Mouse (Mus musculus) gastrocnemius, adult 18-20 months (tissue): ENCODE results near the gene Anp32e. TPM values are rescaled to one million over a fixed set of nuclear protein-coding genes. Genes with fewer than 3 reads are reported as not detected.
"Not testable (repeated sequence)": the region's sequence is repeated elsewhere in the genome, so short reads cannot be mapped to it uniquely, and the experiment has no call there.

ENCODE experiments used
- DNase-seq: peaks from one replicate; pipeline ENCODE4 v3.0.0; 2021; ENCODE audit warnings: low spot score
- total RNA-seq, 2 experiments: library from RNA; stranded (reverse); gene quantifications; 2 replicates each; pipeline ENCODE4 v1.2.3; 2021

Gene Anp32e
- total RNA-seq, 2 experiments from 2014 or later, result 75.9 to 97.2 TPM

DNA sequence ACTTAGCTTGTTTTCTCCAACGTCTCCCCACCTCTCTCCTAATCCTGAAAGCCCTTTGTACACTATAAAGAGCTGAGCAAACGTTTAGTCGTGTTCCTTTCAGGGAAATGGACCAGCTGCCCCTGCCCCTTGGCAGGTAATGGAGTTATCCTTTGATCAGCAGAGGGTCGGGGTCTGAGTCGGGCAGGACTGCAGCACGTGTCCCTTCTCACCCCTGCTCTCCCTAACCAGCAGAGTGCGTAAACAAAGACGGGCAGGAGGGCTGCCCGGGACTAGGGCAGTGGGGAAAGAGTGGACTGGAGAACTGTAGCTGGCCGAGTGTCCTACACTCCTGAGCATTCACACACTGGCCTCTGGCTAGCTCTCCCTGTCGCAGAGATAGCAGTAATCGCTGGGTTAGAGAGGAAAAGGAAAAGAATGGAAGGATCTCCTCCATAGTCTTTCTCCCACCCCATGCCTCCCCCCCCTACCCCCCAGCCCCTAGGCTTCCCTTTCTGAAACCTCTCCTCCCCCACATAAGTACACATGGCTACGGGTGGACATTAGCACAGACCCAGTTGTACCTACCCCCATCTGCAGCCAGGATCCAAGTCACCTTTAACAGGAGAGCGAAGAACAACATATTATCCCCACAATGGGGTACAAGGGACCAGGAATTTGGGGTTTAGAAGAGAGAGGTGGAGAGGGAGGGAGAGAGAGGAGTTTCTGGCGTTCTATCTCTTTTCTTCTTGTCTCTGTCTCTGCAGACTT is 25.1 kb upstream of the Anp32e start:
- DNase-seq, result no peak

DNA sequence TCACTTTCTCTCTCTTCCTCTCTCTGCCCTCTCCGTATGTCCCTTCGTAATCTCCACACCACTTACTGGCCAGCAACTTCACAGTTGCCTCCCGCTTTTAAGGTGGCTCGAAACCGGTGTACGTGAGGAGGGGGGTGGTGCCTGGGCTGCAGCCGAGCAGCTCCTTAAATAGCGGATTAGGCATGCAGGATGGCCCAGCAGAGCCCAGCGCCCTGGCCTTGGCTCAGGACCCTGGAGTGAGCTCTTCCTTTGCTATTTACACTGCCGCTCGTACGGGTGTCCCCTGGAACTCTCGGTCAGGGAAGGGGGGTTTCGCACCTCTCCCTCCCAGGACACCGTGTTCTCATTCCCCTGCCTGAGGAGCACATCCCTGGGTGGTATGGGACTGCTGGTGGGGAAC is 24.5 kb upstream of the Anp32e start, which contains the start of gene Car14:
Car14 (minus strand) TSS at position 124 of the 400 bp plus-strand sequence.
- DNase-seq, result peak; percentile 67

DNA sequence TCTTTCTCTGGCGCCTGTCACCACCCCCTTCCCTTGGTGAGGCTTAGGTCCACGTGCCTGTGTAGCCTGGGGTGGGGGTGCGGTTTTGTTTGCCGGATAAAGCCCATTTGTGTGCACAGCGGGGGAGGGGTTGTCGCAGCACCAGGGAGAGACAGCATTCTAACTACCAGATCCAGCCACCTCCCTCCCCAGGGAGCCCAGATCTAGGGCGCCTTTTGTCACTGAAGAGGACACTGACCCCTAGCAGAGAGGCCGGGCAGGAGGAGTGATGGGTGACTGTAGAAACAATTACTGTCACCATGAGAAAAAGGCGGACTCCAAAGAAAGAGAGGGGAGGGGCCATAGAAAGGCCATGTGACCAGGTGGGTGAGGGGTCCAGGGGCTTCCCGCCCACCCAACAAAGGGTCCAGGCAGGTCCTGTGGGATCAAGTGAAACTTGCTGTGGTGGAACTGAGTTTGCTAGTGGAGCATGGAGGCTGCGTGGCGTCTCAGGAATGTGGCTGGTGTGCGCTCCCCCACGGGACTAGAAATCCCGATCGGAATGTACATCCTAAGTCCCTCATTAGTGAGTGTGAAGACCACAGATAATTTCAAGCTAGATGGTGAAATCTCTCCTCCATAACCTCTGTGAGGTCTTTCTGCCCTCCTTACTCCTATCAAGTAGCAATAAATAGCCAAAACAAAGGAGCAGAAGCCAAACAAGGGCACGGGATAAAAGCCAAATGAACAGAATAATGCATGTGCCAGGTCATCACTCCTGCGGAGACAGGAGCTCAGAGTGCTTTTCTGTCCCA is 23.7 kb upstream of the Anp32e start:
- no peak for DNase-seq

DNA sequence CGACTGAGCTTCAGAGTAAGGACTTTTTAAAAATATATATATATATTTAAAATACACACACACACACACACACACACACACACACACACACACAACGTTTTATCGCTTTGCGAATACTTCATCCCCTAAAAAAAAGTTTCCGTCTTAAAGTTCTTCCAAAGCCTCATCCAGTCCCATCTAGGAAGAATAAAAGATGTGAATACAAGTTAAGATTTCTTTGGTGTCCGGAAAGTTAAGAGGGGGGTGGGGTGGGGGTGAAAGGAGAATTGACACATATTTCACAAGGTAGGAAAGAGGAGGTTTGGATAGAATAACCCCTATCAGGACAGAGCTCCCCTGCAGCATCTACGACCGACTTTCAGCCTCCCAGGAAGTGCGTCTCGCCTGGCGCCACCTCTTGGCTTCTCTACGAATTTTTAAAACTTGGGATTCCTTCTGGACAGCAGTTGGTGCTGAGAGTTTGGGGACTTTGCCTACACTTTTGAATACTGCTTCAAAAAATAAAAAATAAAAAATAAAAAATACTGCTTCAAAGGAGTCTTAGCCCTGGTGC is 23.0 kb upstream of the Anp32e start:
- DNase-seq, result peak; percentile 61

DNA sequence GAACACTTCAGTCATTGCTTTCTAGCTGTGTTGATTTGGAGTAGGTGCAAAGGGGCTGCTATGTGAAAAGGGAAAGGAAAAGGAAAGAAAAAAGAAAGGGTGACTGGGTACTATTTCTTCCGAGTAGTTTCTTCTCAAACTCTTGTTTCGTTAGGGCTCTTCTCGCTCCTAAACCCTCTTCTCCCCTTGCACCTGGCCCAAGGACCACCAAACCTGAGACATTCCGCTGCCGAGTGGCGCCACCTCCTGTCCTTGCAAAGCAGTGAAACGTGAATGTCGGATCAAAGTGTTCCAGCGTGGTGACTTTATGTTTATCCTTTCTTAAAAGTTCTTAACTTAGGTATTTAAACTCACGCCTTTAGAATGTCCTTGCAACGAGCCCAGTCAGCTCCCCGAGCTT is 22.2 kb upstream of the Anp32e start:
- no peak for DNase-seq

DNA sequence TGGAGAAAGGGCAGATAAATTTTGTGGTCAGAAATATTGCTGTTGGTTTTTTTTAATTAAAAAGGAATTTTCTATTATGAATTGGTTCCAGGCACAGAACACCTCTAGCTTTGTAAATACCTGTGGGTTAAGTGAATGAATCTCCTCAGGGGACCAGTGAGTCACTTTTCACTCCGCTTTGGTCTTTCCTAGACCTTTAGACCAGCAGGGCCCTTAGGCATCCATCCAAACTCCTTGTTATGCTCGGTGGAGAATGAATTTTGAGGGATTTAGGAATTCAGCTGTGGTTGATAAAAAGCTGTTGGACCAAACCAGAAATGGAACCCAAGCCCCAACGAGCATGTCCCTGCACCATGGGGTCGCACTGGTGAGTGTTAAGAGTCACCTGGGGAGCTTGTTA is 21.4 kb upstream of the Anp32e start:
- DNase-seq, result no peak

DNA sequence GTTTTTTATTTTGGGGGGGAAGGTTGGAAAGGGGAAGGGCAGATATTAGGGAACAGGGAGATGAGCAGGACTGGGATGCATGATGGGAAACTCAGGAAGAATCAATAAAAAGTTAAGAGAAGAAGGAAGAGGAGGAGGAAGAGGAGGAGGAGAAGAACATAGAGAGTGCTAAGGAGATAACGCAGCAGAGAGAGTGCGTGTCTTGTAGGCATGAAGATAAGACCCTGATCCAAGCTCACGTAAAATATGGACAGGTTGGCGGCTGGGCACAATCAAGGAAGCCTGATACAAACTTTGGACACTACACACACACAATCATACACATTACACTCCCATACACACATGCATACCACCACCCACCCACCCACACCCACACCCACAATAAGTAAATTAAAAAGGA is 14.3 kb upstream of the Anp32e start:
- no peak for DNase-seq

DNA sequence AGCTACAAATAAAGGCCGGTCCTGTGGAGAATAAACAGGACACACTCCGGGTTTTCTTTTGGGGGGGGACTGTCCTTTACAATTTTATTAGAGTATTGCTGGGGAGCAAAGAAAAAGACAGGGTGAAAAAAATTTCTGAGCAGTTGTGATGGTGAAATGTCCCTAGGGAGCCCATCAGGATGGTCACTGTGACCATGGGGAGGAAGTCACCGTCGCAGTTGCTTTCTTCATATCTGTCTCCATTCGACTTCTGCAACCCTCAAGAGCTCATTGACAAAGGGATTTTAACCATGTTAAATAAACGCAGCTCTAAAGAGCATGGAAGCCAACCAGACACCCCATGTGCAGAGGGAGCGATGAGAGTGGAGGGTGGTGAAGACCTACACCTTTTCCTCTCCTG is 12.3 kb upstream of the Anp32e start:
- no peak for DNase-seq

DNA sequence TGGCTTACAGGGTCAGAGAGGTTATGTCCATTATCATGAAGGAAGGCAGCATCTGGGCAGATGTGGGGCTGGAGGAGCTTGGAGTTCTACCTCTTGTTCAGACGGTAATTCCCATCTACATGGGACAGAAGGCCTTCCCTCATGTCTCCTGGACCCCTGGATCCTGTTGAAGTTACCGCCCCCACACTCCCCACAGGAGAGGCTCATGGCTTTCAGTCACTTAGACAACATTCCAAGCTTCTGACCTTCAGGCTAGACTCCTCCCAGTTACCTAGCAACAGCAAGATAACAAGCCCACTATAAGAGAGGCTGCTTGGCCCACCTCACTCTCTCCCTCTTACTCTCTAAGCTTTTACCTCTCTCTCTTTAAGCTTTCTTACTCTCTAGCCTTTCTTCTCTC is 8.5 kb upstream of the Anp32e start:
- not testable (repeated sequence) for DNase-seq

DNA sequence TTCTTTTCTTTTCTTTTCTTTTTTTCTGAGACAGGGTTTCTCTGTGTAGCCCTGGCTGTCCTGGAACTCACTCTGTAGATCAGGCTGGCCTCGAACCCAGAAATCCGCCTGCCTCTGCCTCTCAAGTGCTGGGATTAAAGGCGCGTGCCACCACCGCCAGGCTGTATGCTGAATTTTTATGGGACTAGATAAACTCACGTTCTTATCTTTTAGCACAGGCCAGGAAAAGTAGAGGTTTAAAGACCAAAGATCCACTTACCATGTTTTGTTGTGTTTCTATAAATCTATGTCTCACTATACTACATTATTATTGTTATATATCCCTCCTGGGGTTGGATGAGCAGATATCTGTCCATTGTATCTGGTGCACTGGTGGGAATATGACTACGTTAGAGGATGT is 5.6 kb upstream of the Anp32e start:
- DNase-seq, result not testable (repeated sequence)

DNA sequence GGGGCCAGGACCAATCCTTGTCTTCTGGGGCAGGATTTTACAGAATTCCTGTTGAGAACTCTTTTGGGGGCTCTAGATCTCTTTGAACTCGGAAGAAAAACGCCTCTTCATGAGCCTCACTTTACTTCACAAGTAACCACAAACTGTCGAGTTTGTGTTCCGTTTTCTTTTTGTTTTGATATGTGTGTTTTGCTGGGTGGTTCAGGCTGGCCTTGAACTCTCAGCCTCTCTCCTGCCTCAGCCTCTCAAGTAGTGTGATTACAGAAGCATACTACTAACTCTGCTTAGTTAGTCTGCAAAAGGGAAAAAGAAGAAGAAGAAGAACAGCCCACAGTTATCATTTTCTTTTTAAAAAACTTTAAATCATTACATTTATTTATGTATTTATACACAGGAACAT is 4.9 kb upstream of the Anp32e start:
- DNase-seq, result no peak

DNA sequence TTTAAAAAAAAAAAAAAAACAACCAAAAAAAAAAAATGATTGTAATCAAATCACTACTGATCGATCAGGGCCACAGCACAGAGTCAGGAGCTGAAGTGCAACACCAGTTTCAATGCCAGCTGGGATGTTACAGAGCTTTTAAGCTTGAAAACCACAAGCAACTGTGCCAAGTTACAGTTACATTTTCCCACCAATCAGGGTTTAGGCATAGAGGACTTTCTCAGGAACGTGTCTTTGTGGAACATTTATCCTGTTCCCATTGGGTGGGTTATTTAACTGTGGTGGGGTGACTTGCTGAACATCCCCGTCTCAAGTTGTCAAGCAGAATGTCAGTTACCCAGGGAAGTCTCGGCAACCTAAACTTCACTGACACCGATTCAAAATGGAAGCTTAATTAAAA is 4.0 kb upstream of the Anp32e start:
- no peak for DNase-seq

DNA sequence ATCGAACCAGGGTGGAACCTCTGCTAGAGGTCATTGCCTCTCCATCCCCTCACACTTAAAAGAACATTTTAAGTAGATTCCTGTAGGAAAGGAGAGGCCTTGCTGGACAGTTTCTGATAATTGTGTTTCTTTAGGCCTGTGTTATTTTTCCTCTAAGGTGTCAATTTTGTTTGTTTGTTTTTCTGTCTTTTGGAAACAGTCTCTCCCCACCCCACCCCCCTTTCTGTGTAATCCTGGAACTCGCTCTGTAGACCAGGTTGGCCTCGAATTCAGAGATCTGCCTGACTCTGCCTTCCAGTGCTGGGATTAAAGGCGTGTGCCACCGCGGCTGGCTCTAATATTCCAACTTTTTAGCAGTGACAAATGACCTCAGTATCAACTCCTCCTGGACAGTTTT is 787 bp upstream of the Anp32e start:
- DNase-seq, result no peak

DNA sequence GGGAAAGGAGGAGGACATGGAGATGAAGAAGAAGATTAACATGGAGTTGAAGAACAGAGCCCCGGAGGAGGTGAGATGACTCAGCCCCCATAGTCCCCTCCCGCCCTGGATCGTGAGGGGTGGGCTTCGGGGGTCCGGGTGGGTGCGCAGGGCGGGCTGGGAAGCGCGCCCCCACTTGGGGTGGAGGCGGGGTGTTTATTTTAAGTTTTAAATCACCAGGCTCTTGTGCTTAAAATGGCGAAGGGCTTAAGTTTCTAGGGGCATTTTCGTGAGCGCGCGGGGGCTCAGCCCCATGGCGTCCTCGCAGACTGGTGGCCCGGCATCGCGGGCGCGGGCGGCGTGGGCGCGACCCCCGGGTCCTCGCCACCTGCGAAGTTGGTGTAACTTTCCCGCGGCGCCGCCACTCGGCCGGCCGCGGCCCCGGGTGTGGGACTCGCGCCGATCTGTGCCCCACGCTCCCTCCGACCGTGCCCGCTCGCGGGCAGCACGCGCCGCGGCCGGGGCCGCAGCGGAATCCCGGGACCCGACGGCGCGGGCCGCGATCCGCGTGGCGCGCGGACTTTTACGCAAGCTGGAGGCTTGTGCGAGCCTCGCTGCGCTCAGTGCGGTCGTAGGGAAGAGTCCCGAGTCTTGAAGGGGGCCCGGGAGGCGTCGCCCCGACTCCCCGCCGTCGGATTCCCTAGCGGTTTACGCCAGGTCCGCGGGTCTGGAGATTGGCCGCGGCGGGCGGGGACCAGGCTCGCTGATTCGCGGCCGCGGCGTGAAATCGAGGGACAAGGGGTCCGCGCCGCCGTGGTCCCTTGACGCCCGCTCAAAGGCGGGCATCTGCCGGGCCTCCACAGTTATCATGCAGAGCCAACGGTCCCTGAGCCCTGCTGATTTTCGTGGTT is 780 bp downstream of the Anp32e start:
- DNase-seq, result peak; percentile 26

DNA sequence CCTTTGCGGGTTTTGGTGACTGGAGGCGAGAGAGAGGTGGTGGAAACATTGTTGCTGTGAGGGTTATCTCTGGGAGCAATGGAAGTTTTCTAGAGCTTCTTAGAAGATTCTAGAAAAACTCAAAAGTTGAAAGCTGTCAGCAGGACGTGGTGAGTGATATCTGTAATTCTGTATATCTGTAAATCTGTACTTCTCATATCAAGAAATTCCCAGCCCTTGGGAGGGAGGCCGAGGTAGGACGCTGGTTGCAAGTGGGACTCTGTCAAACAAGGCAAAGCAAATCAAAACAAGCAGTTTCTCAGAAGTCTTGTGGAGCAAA is 1.4 kb downstream of the Anp32e start:
- DNase-seq, result no peak

DNA sequence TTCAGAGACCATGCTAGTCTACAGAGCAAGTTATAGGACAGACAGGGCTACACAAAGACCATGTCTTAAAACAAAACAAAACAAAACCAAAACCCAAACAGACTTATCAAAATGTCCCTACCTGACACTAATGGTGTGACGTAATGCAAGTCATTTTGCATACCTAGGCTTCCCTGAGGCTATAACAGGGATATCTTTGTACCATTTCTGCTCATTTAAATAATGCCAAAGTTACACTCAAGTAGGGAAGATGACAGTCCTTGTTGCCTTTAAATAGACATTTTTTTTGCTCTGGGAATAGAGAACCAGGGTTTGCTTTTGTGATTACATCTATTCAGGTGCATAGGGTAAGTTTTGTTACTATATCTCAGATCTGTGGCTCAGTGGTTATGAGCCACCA is 2.4 kb downstream of the Anp32e start:
- no peak for DNase-seq

DNA sequence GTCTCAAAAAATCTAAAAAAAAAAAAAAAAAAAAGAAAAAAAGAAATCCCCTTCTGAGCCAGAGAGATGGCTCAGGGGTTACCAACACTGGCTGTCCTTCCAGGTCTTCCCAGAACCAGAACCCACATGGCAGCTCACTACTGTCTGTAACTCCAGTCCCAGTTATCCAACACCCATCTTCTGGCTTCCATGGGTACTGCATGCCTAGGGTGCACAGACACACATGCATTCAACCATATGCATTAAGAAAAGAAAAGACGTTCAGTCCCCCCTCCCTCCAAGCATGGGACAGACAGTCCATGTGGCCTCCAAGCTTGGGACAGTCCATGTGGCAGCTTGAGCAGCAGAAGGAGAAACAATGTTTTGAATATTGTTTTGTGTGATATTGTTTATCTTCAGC is 3.1 kb downstream of the Anp32e start:
- DNase-seq, result no peak

DNA sequence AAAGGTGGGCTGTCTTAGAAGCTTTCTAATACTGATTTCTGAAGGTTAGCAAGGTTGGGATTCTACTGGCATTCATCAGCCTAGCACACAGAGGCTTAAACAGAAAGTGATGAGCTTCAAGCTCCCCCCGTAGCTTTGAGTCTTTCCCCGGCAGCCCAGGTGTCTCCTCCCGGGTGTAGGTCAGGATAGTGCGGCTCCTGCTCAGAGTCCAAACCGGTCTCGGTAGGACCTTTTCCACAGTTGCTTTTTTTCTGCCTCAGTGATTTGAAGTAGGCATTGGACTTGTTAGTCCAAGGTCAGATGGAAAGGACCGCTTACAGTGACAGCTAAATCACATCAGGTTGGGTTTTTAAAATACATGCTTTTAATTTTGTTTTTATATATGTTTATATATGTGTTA is 3.5 kb downstream of the Anp32e start:
- no peak for DNase-seq

DNA sequence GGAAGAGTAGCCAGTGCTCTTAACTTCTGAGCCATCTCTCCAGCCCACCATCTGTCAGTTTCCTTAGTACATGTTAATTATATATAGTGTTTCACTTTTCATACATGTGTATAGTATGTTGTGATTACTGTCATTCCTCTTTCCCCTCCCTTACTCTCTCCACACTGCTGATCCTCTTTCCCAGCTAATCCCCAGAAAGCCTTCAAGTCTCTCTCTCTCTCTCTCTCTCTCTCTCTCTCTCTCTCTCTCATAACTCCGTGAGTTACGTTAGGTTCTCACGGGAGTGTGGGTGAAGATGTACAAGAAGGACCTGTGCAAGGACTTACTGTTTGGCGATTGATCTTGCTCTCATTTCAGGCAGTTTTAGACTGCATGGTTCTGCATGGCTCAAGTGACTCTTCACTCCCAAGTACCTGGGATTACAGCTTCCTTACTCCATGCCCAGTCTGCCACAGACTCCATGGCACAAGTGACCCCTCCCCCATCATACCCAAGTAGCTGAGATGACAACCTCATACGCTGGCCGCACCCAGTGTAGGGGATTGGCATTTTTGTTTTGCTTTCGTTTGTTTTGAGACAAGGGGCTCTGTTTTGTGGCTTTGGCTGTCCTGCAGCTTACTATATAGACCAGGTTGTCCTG is 4.2 kb downstream of the Anp32e start:
- DNase-seq, result no peak

DNA sequence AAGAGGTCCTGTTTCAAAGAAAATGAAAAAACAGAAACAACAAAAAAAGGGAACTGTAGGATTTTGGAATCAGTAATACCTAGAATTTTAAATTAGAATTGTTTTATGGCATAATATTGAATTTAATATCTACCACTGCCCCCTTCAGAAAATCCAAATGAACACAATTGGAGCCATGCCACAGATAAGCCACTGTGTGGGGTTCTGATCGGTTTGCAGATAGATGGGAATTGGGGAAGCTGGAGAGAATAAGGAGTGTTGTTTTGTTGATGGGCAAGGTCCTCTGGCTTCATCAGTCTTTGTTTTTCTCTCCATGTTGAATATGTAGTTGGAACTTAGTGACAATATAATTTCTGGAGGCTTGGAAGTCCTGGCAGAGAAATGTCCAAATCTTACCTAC is 5.4 kb downstream of the Anp32e start:
- DNase-seq, result no peak

DNA sequence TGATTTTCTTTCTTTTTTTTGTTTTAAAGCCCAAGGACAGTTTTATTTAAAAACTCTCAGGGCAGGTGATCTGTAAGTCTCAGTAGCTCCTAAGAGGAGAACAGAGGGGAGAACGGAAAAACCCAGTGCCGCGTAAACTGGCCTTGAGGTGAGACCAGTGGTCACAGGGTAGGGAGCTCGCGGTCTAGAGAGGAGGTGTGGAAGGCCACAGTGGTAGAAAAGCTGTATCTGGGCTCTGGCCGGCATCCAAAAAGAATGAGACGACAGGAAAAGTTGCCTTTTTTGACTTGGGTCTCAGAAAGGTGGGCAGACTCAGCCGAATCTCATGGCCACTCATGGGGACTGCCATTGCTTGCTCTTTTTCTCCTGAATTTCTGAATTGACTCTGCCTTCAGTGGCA is 9.2 kb downstream of the Anp32e start:
- DNase-seq, result no peak
